Mouse (Mus musculus) lung, adult 2 months (tissue): ENCODE measurements around the gene Bicc1.

Experiments
- CTCF ChIP-seq: fragments of 200-500 bp; IDR thresholded peaks from 2 replicates; pipeline ENCODE4 v1.5.1; 2011; ENCODE audit warnings: mild to moderate bottlenecking, low read length, control low read depth; ENCODE audit not compliant: insufficient read depth
- POLR2A ChIP-seq: fragments of 200-500 bp; IDR thresholded peaks from 2 replicates; pipeline ENCODE4 v1.6.1; 2011; ENCODE audit warnings: low read depth, mild to moderate bottlenecking, control low read depth, low read length, borderline replicate concordance; ENCODE audit errors: extremely low read depth

GRCm38 (mm10) chr10:70950105-70950424, 209.4 kb downstream of the Bicc1 start:
- TF ChIP-seq CTCF = no peak
- no peak for TF ChIP-seq POLR2A
